Mouse (Mus musculus) lung, postnatal 10 days (tissue): ENCODE results near the gene Fam69b.

Experiments used
- DNase-seq: peaks from one replicate; pipeline ENCODE4 v3.0.0; 2021

Gene Fam69b

GRCm38 (mm10) chr2:26599965-26600364 is 28.3 kb upstream of the Fam69b start:
- no peak for DNase-seq

GRCm38 (mm10) chr2:26600664-26601063 is 27.6 kb upstream of the Fam69b start:
- DNase-seq = no peak

DNA sequence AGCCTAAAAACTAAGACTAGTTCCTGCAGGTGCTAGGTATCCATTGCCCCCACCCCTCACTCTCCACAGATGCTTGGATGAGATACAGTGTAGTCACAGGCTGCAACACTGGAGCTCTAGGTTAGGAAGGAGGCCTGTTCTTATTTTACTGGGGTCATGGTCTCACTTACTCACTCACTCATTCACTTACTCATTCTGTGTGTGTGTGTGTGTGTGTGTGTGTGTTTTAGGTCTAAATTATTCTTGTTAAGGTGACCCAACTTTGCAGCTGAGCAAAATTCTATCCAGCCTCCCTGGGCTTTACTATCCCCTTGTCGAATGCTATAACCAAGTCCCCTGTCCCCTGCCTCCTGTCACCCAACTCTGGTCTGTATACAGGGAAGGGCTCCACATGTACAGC is 26.7 kb upstream of the Fam69b start:
- no peak for DNase-seq

DNA sequence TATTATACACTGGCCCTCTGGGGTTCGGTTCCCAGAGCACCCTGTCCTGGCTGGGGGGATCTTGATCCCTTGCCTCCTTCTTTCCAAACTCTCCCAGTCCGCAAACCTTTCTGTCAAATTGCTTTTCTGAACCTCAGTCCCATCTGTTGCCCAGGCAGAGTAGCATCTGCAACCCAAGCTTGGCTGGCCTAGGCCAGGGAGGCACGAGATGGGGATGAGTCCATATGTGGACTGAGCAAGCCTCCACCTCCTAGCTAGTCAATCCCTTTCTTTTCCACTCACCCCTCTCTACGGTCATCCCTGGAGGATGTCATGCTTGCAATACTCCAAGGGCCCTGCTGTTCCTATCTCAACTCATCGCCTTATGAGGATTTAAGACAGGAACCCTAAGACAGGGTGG is 25.6 kb upstream of the Fam69b start:
- DNase-seq = no peak

DNA sequence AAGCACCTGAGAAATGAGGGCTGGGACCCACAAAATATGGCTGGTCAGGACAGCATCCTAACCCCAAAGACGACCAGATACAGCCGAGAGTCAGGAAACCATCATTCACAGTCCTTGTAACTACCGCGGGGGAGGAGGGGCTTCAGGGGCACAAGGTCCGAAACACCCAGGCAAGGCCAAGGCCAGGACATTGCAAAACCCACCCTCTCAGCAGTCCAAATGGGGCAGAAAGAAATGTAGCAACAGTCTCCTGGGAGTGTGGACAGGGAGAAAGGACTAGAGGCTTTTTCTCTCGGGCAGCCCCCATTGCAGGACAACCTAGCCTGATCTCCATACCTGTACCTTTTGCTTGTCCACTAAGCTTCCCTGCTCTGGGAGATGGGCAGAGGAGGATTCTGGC is 25.1 kb upstream of the Fam69b start:
- DNase-seq = peak; percentile 38

DNA sequence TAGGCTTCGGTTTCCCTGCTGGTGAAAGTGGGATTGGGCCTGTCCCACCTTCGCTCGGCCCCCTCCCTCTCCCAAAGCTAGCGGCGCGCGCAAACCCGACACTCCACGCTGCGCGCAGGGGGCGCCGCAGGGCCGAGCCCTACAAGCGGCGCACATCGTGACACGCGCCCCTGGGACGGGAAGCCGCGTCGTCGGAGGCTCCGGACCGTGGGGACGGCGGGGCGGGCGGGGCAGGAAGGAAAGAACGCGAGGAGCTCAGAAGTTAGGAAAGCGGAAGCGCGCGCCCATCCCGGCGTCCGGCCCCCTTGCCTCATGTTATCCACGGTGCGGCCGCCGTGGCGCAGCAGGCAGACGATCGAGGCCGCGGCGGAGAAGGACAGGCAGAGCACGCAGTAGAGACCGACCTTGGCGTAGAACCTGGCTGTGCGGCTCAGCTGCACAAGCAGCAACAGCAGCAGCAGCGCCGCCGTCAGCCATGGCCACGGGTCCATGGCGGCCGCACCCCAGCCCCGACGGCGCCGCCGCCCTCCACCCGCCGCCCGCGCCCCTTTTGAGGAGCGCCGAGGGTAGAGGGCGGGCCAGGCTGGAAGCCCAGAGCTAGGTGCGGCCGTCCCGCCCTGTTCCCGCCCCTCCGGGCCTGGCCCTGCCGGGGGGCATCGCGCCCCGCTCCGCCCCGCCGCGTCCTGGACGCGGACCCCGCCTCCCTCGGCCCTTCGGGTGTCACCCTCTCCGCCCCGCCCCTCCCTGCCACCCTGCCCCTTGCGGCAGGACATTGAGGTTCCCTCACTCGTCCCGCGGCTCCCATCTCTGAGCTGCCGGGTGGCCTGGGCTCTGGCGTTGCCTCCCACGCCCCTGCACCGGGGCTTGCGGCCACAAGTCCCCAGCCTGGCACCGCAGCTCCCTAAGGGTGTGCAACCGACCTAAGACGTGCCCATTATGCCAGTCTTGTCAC is 24.3 kb upstream of the Fam69b start, which contains the start of gene Agpat2:
Gene Agpat2 (minus strand): TSS at position 698 of the 952 bp plus-strand sequence.
- peak; percentile 94 for DNase-seq

GRCm38 (mm10) chr2:26605331-26605730 is 22.9 kb upstream of the Fam69b start:
- DNase-seq = no peak

GRCm38 (mm10) chr2:26606579-26606978 is 21.7 kb upstream of the Fam69b start:
- no peak for DNase-seq

GRCm38 (mm10) chr2:26607056-26607910 is 21.0 kb upstream of the Fam69b start:
- peak; percentile 86 for DNase-seq

- no peak for DNase-seq
Observed at GRCm38 (mm10) chr2:26608781-26609180, 19.5 kb upstream of the Fam69b start.

DNA sequence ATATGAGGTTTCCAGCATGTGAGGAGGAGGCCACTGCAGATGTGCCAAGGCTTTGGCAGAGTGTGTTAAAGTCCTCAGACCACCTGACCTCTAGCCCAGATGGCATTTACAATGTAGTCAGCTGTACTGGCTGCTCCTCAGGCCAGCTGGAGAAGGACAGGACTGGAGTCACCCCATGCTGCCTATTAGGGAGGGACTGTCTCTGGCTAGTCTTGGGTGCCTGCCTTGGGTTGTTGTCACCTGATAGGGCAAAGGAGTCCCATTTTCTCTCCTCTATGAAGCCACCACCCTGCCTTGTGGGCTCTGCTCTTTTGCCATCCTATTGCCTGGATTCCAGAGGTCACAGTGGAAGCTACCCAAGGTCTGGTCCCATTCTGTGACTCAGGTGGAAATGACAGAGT is 19.0 kb upstream of the Fam69b start:
- no peak for DNase-seq

DNA sequence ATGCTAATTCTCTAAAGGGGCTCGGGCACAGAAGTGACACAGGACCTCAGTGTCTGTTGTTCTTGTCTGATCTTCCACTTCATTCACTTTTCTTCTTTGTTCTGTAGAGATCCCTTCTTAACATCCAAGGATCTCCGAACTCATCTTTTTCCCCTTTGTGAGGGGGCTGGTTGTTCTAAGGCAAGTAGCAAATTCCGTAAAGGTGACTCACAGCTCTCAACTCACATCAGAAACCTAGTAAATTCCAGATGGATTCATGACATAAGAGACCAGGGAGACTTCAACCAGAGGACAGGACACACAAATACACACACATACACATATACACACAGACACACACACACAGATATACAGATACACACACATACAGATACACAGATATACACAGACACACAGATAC is 17.7 kb upstream of the Fam69b start:
- DNase-seq = no peak

DNA sequence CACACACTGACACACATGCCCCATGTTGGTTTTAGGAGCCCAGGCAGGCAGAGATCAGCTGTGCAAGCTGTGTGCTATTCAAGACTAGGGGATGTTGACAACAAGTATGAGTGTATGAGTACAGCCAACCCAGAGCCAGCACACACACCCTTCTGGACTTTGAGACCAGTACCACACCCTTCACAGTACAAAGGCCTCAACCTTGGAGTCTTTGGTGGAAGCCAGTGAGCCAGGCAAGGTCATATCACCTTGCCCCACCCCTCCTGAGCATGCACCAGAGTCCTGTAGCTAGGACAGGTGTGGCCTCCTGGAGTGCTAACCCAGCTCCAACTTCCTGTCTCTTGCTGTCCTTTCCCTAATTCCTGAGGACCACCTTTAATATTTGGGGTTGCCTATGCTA is 17.2 kb upstream of the Fam69b start:
- DNase-seq = no peak

GRCm38 (mm10) chr2:26611896-26612295 is 16.4 kb upstream of the Fam69b start:
- DNase-seq = no peak

DNA sequence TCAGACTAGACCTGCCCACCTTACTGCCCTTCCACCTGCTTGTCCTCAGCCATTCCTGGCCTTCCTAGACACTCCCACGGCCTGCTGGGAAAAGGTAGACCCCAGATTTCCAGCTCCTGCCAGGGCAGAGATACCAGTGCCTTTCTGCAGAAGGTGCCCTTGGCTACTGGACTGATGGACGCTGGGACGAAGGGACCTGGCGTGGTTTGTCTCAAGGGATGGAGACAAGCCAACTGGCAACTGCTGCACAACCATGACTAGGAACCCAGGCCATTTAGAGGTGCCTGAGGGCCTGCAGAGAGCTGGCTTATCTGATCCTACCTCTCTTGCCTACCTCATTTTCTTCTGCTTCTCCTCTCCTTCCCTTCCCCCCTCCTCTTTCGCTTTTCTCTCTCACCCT is 13.4 kb upstream of the Fam69b start:
- no peak for DNase-seq

DNA sequence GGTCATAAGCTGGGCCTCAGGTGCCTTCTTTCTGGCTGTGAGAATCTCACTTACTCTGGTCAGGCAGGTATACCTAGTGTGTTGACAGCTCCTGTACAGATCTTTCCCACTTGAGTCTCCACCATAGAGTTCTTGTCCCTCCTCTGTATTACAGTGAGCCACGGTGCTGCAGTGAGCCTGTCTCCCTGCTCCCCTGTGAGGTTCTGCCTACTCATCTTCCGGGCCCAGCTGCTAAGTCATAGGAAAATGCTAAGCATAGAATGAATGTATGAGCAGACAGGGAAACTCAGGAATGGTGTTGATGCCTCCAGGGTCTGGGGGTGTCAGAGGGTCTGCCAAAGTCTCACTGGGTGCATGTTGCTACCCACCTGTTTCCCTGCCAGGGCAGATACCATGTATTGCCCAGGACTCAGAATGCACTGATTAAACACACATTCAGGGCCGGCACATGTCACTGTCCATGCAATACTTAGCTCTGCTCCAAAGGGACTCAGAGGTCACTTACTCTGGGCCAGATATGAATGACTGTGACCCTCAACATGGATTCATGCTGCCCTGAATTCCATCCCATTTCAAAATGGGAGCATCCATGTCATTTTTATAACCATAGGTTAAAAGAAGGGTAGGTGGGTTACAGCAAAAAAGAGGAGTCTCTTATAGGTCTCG is 12.7 kb upstream of the Fam69b start:
- no peak for DNase-seq

- no peak for DNase-seq
Observed at GRCm38 (mm10) chr2:26617331-26617730, 10.9 kb upstream of the Fam69b start.

DNA sequence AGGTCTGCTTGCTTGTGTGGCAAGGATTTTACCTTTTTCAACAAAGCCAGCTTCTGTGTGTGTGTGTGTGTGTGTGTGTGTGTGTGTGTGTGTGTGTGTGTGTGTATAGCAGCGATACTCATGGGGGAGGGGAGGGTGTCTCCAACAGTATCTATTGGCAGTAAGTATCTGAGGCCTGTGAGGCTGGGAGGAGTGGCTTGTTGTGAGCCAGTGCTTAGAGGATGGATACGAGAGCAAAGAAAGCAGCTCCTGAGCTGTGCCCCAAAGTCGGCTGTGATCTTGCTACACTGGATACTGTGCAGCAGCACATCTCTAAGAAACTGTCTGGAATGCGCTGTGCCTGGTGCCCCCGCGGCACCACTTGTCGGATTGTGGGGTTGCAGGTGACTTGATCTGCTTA is 10.3 kb upstream of the Fam69b start:
- no peak for DNase-seq

DNA sequence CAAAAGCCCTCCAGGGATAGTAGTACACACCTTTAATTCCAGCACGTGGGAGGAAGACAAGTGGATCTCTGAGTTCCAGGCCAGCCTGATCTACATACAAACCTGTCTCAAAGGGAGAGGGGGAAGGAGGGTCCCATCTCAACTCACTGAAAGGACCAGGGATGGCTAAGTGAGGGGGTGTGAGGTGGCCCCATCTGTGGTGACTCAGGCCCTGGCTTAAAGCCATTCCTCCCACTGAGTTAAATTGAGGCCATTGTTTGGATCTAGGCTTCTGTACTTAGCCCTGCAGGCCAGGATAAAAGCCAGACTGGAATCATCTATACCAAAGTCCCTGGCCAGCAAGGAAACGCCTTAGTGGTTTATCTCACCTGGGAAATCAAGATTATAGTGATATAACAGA is 7.0 kb upstream of the Fam69b start:
- DNase-seq = no peak

DNA sequence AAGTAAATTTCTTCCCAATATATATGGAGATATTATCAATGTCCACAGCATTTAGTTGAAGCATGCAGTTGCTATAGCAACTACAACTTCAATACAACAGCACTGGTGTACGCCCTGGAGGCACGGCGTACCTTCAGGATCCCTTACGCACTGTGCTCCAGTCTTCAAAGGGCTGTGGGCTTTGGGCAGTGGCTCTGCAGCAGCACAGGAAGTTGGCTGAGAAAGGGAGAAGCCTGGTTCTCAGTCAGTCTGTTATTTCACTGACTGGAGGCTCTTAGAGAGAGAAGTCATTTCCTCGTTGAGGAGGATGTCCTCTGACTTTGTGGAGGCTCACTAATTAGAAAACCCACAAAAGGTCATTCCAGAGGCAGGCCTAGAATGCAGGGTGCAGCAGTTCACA is 5.3 kb upstream of the Fam69b start:
- DNase-seq = no peak

DNA sequence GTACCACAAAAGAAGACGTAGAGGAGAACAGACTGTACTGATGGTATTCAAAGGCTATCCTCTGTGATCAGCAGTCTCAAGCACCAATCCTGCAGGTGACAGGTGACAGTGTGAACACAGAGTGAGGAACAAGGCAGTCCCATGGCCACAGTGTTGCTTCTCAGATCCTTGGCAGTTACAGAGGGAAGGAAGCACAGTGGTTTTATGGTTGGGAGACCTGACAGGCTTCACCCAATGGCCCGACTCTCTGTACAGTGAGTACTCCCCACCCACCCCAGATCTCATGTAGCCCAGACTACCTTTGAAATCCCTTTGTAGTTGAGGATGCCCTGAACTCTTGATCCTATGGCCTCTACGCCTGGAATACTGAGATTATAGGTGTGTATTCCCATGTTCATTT is 2.8 kb upstream of the Fam69b start:
- DNase-seq = no peak

DNA sequence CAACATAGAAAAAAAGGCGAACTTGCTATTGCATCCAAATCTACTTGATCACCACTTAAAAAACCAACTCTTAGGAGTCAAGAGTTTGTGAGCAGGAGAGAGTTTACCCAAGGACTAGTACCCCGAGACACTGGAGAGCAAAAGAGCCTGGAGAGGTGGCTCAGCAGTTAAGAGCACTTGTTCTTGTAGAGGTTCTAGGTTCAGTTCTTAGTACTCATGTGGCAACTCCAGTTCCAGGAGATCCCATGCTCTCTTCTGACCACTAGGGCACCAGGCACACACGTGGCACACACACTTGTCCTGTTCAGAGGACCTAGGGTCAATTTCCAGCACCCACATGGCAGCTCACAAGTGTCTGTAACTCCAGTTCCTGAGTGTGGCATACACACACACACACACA is 2.2 kb upstream of the Fam69b start:
- no peak for DNase-seq

DNA sequence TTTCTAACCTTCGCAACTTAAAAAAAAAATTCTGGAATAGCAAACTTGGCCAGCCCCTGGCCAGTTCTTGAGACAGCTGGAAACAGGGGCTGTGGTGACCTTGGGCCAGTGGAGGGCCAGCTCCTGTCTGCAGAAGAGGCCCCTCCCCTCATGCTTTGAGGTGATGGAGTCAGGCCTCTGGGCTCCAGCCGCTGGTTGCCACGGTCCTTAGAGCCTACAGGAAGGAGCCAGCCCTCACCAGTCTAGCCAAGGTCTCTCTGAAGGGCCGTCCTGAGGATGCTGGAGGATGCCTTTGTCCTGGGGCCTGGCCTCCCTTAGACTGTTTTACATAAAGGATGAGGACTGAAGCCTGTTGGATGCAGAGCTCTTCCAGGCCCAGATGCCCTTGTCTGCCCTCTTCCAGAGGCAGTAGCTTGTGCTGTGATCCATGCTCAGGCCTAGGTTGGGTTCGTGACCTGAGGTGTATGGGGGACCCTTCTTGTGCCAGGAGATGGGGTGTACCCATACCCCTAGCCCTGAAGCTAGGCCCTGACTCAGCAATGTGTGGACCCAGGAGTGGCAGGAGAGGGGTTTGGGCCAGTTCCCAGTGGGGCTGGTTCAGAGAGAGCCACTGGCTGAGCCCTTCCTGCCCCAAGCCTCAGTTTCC is 658 bp downstream of the Fam69b start:
- DNase-seq = peak; percentile 22
